Comparison of ENCODE assay signal across 20 mouse cellular contexts in the genomic region with DNA sequence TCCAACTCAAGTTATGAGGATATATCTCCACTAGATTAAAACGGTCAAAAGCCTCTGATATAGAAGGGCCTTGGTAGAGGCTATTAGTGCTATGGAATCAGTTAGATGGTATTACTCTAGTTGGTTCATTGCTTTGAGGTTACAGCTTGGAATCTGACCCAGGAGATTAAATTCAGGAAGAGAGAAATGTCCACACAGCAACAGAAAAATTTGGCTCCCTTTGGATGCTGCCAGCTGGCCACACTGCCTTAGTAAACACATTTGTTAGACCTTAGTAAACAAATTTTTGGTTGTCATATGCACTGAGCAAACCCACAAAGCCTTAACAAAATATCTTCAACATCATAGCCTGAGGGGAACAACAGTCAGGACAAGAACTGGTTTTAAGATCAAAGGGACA.
DNase-seq lines count a peak whose midpoint lies in the region; ATAC-seq and TF ChIP-seq lines count a peak whose summit lies in the region.
"Had no signal": no experiment of that assay in that cellular context is flagged by ENCODE, and none has a peak within 500 bp of the region (broad histone marks: within the 10 kb centered on the region; RNA-seq: fewer than 3 reads in every experiment).

No protein-coding gene starts in this region.

- ATAC-seq in liver, embryonic 11.5 days (replicated peaks; ENCODE audit: low FRiP score), result no peak
- ATAC-seq in hindbrain, embryonic 14.5 days (ENCODE audit: low FRiP score), result no peak
- ATAC-seq: CD4-positive, CD25-positive, alpha-beta regulatory T cell, adult 4 months; forebrain, embryonic 13.5 days; hindbrain, postnatal 0 days had no signal

- peaks cover 4% of the 10 kb centered on the region for H3K36me3 ChIP-seq in kidney, adult 2 months (ENCODE audit: control insufficient read depth, insufficient read depth, low read length)
- peaks cover 4% of the 10 kb centered on the region for H3K36me3 ChIP-seq in liver, adult 2 months (ENCODE audit: control insufficient read depth, insufficient read depth, low read length)
- H3K36me3 ChIP-seq in liver, embryonic 11.5 days (ENCODE audit: control insufficient read depth, insufficient read depth, low read length), result no peaks in the 10 kb centered on the region
- 0 out of 2 replicates have a peak, but pooled peaks cover 7% of the 10 kb centered on the region for H3K36me3 ChIP-seq in hindbrain, embryonic 14.5 days (replicated peaks; ENCODE audit: control insufficient read depth, insufficient read depth)
- H3K36me3 ChIP-seq: embryonic facial prominence, embryonic 10.5 days; G1E had no signal

- H3K4me2 ChIP-seq in liver, embryonic 11.5 days, result no peak overlapping the region
- H3K4me2 ChIP-seq in hindbrain, embryonic 14.5 days (replicated peaks), result no peak overlapping the region
- H3K4me2 ChIP-seq: forebrain, embryonic 13.5 days; hindbrain, embryonic 12.5 days had no signal

- H3K4me3 ChIP-seq in kidney, adult 2 months (ENCODE audit: insufficient read depth, low read depth, low read length), result no peak overlapping the region
- no peak overlapping the region for H3K4me3 ChIP-seq in liver, adult 2 months (ENCODE audit: insufficient read depth, low read depth, low read length)
- H3K4me3 ChIP-seq in liver, embryonic 11.5 days (ENCODE audit: low read depth, low read length), result no peak overlapping the region
- no peak overlapping the region for H3K4me3 ChIP-seq in hindbrain, embryonic 14.5 days (replicated peaks; ENCODE audit: low read length)
- H3K4me3 ChIP-seq: embryonic facial prominence, embryonic 10.5 days; forebrain, embryonic 13.5 days; hindbrain, embryonic 12.5 days had no signal

- no peaks in the 10 kb centered on the region for H3K9me3 ChIP-seq in liver, embryonic 11.5 days (ENCODE audit: control insufficient read depth, low read length)
- H3K9me3 ChIP-seq in hindbrain, embryonic 14.5 days (ENCODE audit: control insufficient read depth, low read length), result no peaks in the 10 kb centered on the region
- H3K9me3 ChIP-seq: embryonic facial prominence, embryonic 10.5 days; forebrain, embryonic 13.5 days; G1E; hindbrain, embryonic 12.5 days had no signal

- H3K27me3 ChIP-seq in kidney, adult 2 months (replicated peaks; ENCODE audit: control insufficient read depth, insufficient read depth, low read length), result no peaks in the 10 kb centered on the region
- no peaks in the 10 kb centered on the region for H3K27me3 ChIP-seq in liver, adult 2 months (ENCODE audit: control insufficient read depth, insufficient read depth, low read length)
- no peaks in the 10 kb centered on the region for H3K27me3 ChIP-seq in liver, embryonic 11.5 days (replicated peaks; ENCODE audit: control insufficient read depth, insufficient read depth, low read length)
- H3K27me3 ChIP-seq in hindbrain, embryonic 14.5 days (ENCODE audit: control insufficient read depth, insufficient read depth, low read length), result no peaks in the 10 kb centered on the region
- H3K27me3 ChIP-seq: forebrain, embryonic 13.5 days; hindbrain, embryonic 12.5 days had no signal

- peaks cover 11% of the 10 kb centered on the region for H3K79me2 ChIP-seq in liver, adult 2 months (ENCODE audit: control insufficient read depth, insufficient read depth, low read length)

- no peak for TF ChIP-seq POLR2A in kidney, adult 2 months (IDR thresholded peaks at IDR 0.05; ENCODE audit: low read depth, low read length)
- no peak for TF ChIP-seq POLR2A in liver, adult 2 months (IDR thresholded peaks at IDR 0.05; ENCODE audit: extremely low read depth, insufficient read depth, low read length)

- peak; percentile 5 for DNase-seq in cerebellum, adult 8-10 months
- no peak for DNase-seq in cerebellum, adult 9-11 months
- peak; percentile 51 for DNase-seq in kidney, adult 2 months
- no peak for DNase-seq in kidney, adult 18-20 months
- peak; percentile 90 for DNase-seq in liver, adult 2 months (ENCODE audit: extremely low read depth, low read depth, low spot score)
- DNase-seq in liver, embryonic 11.5 days (ENCODE audit: low spot score), result no peak
- no peak for DNase-seq in hindbrain, embryonic 14.5 days (ENCODE audit: low spot score)
- DNase-seq: adrenal gland, postnatal 10 days; B cell, adult 2 months; cerebellum, adult 11-12 months; cerebellum, postnatal 10 days; gastrocnemius, postnatal 14 days; heart, postnatal 10 days; heart, postnatal 4 days had no signal

- H3K4me1 ChIP-seq in kidney, adult 2 months (ENCODE audit: control insufficient read depth, insufficient read depth, low read length), result peaks cover 34% of the 10 kb centered on the region
- H3K4me1 ChIP-seq in liver, adult 2 months (ENCODE audit: control insufficient read depth, insufficient read depth, low read length), result peaks cover 25% of the 10 kb centered on the region
- H3K4me1 ChIP-seq in liver, embryonic 11.5 days (replicated peaks; ENCODE audit: control insufficient read depth, insufficient read depth, low read length), result no peaks in the 10 kb centered on the region
- no peaks in the 10 kb centered on the region for H3K4me1 ChIP-seq in hindbrain, embryonic 14.5 days (replicated peaks; ENCODE audit: control insufficient read depth, insufficient read depth, low read length)
- H3K4me1 ChIP-seq: embryonic facial prominence, embryonic 10.5 days; hindbrain, embryonic 12.5 days had no signal

- peak overlapping the region; percentile 63 for H3K27ac ChIP-seq in kidney, adult 2 months (ENCODE audit: insufficient read depth, low read depth, low read length)
- H3K27ac ChIP-seq in liver, adult 2 months (replicated peaks; ENCODE audit: insufficient read depth, low read depth, low read length), result no peak overlapping the region
- H3K27ac ChIP-seq in liver, embryonic 11.5 days (ENCODE audit: low read depth, low read length), result no peak overlapping the region
- H3K27ac ChIP-seq in hindbrain, embryonic 14.5 days, result no peak overlapping the region
- H3K27ac ChIP-seq: embryonic facial prominence, embryonic 10.5 days; forebrain, embryonic 13.5 days; hindbrain, embryonic 12.5 days; hindbrain, postnatal 0 days had no signal

- no peak for TF ChIP-seq CTCF in kidney, adult 2 months (conservative IDR thresholded peaks at IDR 0.05; ENCODE audit: insufficient read depth, insufficient read length, low read depth, low read length)
- no peak for TF ChIP-seq CTCF in liver, adult 2 months (IDR thresholded peaks at IDR 0.05; ENCODE audit: low read depth, low read length)

- 63% methylated on average over 1 of the region's 1 CpGs for WGBS in kidney, adult 2 months
- 60% methylated on average over 1 of the region's 1 CpGs for WGBS in liver, adult 2 months
- 78% methylated on average over 1 of the region's 1 CpGs for WGBS in liver, embryonic 11.5 days
- 98% methylated on average over 1 of the region's 1 CpGs for WGBS in hindbrain, embryonic 14.5 days

- H3K9ac ChIP-seq in liver, adult 2 months (ENCODE audit: low read depth, low read length), result no peak overlapping the region
- no peak overlapping the region for H3K9ac ChIP-seq in liver, embryonic 11.5 days (ENCODE audit: low read depth, low read length)
- H3K9ac ChIP-seq in hindbrain, embryonic 14.5 days, result no peak overlapping the region
- H3K9ac ChIP-seq: forebrain, embryonic 13.5 days; hindbrain, embryonic 12.5 days had no signal

Comparison
In these comparisons a context has a peak if more than half of its experiments do, and no peak if none do; other contexts are left out.
1. DNase-seq: peak in cerebellum, adult 8-10 months (single experiment), kidney, adult 2 months (single experiment) and liver, adult 2 months (single experiment); none in cerebellum, adult 9-11 months (single experiment), kidney, adult 18-20 months (single experiment), liver, embryonic 11.5 days (single experiment) and hindbrain, embryonic 14.5 days (single experiment).